Mouse (Mus musculus): ENCODE results near the gene Gch1. TPM values are rescaled to one million over a fixed set of nuclear protein-coding genes. Genes with fewer than 3 reads are reported as not detected.
A peak's percentile ranks its signal among the peaks of the same experiment; 100 is the strongest.

Gch1 gene
- polyA plus RNA-seq (2012; rRNA removed): 2.8 and 2.9 TPM in 2 replicates

DNA sequence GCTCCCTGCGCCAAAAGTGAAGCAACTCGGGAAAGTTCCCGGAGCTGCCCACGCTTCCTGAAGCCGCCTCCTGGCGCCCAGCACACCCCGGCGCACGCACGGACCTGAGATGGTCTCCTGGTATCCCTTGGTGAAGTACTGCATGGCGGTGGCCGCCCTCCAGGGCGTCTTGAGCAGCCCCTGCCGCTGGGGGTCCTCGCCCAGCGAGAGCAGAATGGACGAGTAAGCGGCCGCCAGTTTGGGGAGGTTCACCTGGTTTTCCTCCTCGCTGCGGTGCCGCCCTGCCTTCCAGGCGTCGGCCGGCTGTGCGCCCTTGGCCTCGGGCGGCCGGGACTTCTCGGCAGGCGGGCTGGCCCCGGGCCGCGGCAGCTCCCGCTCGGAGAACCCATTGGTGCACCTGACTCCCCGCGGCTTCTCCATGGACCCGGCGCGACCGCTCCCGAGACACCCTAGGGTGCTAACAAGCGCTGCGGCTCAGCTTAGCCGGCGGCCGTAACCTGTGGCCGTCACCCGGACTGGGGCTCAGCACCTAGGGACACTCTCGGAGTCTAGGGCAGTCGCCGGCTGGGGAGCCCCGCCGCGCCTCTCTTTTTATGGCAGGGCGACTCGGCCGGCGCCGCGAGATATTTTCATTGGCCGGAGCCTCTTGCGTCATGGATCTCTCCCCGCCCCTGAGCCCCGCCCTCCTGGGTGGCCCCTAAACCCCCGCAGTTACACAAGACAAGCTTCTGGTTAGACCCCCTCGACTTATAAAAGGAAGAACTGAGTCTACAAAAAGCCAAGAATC lies at the start of gene Gch1:
Gene Gch1 (minus strand): TSS at position 566 of the 787 bp plus-strand sequence.
- peak; percentile 53 to 57 for DNase-seq
- H3K27ac ChIP-seq (ENCODE audit: insufficient read depth, low read length): no peak within 1 kb of the TSS
- TF ChIP-seq POLR2A (IDR thresholded peaks at IDR 0.05; ENCODE audit: borderline replicate concordance, insufficient read depth, low read length) (no peak), CTCF (IDR thresholded peaks at IDR 0.05; ENCODE audit: borderline replicate concordance, insufficient read depth, low read depth, low read length) (no peak)
- under 1% methylated on average over 67 of the region's 68 CpGs for WGBS
- no peaks in the 10 kb centered on the region; the same call in 1 of the 2 replicates for H3K27me3 ChIP-seq (ENCODE audit: control insufficient read depth, insufficient read depth, low read length)
- H3K4me3 ChIP-seq (replicated peaks; ENCODE audit: insufficient read depth, low read depth, low read length): peak within 1 kb of the TSS; percentile 38
- no peaks in the 10 kb centered on the region for H3K4me1 ChIP-seq (ENCODE audit: control insufficient read depth, insufficient read depth, low read length)

- Histone ChIP-seq H3K27ac (ENCODE audit: insufficient read depth, low read length) (no peak overlapping the region), H3K27me3 (ENCODE audit: control insufficient read depth, insufficient read depth, low read length) (no peaks in the 10 kb centered on the region), H3K4me1 (ENCODE audit: control insufficient read depth, insufficient read depth, low read length) (no peaks in the 10 kb centered on the region), H3K4me3 (replicated peaks; ENCODE audit: insufficient read depth, low read depth, low read length) (no peak overlapping the region)
- 91% methylated on average over 4 of the region's 4 CpGs for WGBS
- no peak for DNase-seq
- TF ChIP-seq POLR2A (IDR thresholded peaks at IDR 0.05; ENCODE audit: borderline replicate concordance, insufficient read depth, low read length): no peak
- TF ChIP-seq CTCF (IDR thresholded peaks at IDR 0.05; ENCODE audit: borderline replicate concordance, insufficient read depth, low read depth, low read length): no peak
These were observed 48.1 kb upstream of the Gch1 start for GRCm38 (mm10) chr14:47237286-47237685.

GRCm38 (mm10) chr14:47236491-47236890 lies 47.3 kb upstream of the Gch1 start:
- Histone ChIP-seq H3K4me3 (replicated peaks; ENCODE audit: insufficient read depth, low read depth, low read length) (no peak overlapping the region), H3K27me3 (ENCODE audit: control insufficient read depth, insufficient read depth, low read length) (no peaks in the 10 kb centered on the region), H3K27ac (ENCODE audit: insufficient read depth, low read length) (no peak overlapping the region), H3K4me1 (ENCODE audit: control insufficient read depth, insufficient read depth, low read length) (no peaks in the 10 kb centered on the region)
- WGBS: 90% methylated on average over 7 of the region's 7 CpGs
- no peak for DNase-seq
- TF ChIP-seq POLR2A (IDR thresholded peaks at IDR 0.05; ENCODE audit: borderline replicate concordance, insufficient read depth, low read length) (no peak), CTCF (IDR thresholded peaks at IDR 0.05; ENCODE audit: borderline replicate concordance, insufficient read depth, low read depth, low read length) (no peak)

GRCm38 (mm10) chr14:47234526-47235250 lies 45.5 kb upstream of the Gch1 start:
- TF ChIP-seq POLR2A (IDR thresholded peaks at IDR 0.05; ENCODE audit: borderline replicate concordance, insufficient read depth, low read length) (no peak), CTCF (IDR thresholded peaks at IDR 0.05; ENCODE audit: borderline replicate concordance, insufficient read depth, low read depth, low read length) (no peak)
- 60% methylated on average over 5 of the region's 5 CpGs for WGBS
- Histone ChIP-seq H3K4me3 (replicated peaks; ENCODE audit: insufficient read depth, low read depth, low read length) (no peak overlapping the region), H3K4me1 (ENCODE audit: control insufficient read depth, insufficient read depth, low read length) (no peaks in the 10 kb centered on the region), H3K27me3 (ENCODE audit: control insufficient read depth, insufficient read depth, low read length) (no peaks in the 10 kb centered on the region), H3K27ac (ENCODE audit: insufficient read depth, low read length) (no peak overlapping the region)
- DNase-seq: no peak

DNA sequence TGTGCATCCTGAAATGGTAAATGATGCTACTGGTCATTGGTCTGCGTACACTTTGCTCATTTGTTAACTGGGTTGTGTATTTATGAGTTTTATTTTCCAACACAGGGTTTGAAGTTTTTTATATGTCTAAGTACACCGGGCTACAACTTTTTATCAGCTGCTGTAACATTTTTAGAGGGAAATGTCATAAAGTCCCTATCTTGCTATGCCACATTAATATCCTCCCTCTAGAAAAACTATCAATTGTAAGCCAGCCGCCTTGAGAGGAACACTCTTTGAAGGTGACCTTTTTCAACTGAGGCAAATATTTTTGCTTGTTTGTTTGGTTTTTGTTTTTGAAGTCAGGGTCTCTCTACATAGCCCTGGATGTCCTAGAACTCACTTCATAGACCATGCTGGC lies 44.8 kb upstream of the Gch1 start:
- Histone ChIP-seq H3K4me1 (ENCODE audit: control insufficient read depth, insufficient read depth, low read length) (no peaks in the 10 kb centered on the region), H3K27ac (ENCODE audit: insufficient read depth, low read length) (no peak overlapping the region), H3K27me3 (ENCODE audit: control insufficient read depth, insufficient read depth, low read length) (no peaks in the 10 kb centered on the region), H3K4me3 (replicated peaks; ENCODE audit: insufficient read depth, low read depth, low read length) (no peak overlapping the region)
- WGBS: 92% methylated on average over 3 of the region's 3 CpGs
- no peak for DNase-seq
- no peak for TF ChIP-seq POLR2A (IDR thresholded peaks at IDR 0.05; ENCODE audit: borderline replicate concordance, insufficient read depth, low read length)
- no peak for TF ChIP-seq CTCF (IDR thresholded peaks at IDR 0.05; ENCODE audit: borderline replicate concordance, insufficient read depth, low read depth, low read length)

- TF ChIP-seq CTCF (IDR thresholded peaks at IDR 0.05; ENCODE audit: borderline replicate concordance, insufficient read depth, low read depth, low read length): no peak
- no peak for TF ChIP-seq POLR2A (IDR thresholded peaks at IDR 0.05; ENCODE audit: borderline replicate concordance, insufficient read depth, low read length)
- no peak overlapping the region for H3K27ac ChIP-seq (ENCODE audit: insufficient read depth, low read length)
- H3K27me3 ChIP-seq (ENCODE audit: control insufficient read depth, insufficient read depth, low read length): no peaks in the 10 kb centered on the region
- DNase-seq: no peak
- WGBS: 67% methylated on average over 2 of the region's 2 CpGs
- H3K4me3 ChIP-seq (replicated peaks; ENCODE audit: insufficient read depth, low read depth, low read length): no peak overlapping the region
- no peaks in the 10 kb centered on the region for H3K4me1 ChIP-seq (ENCODE audit: control insufficient read depth, insufficient read depth, low read length)
These were observed 44.4 kb upstream of the Gch1 start for GRCm38 (mm10) chr14:47233602-47234001.

DNA sequence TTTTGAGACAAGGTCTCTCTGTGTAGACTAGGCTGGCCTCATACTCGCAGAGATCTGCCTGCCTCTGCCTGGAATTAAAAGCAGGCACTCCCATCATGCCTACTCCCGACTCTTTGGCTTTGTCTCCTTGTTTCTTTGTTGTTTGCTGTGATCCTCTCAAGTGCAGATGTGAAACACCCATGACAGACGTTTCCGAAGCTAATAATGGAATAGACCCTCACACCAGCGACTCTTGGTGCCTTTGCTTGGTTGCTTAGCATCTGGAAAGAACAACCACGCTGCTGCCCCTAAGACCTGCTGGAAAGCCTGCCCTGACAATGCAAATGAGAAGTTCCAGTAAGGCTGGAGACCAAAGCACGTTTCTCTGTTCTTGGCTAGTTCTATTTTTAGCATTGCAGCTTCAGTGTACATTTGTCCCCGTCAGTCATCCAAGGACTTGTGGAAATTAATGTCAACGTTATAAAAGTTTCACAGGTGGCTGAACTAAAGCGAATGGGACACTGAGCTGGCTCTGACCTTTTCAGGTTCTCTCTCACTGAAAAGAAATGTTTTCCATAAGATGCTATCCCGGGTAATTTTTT lies 40.7 kb upstream of the Gch1 start:
- no peak for TF ChIP-seq CTCF (IDR thresholded peaks at IDR 0.05; ENCODE audit: borderline replicate concordance, insufficient read depth, low read depth, low read length)
- WGBS: 73% methylated on average over 11 of the region's 11 CpGs
- no peaks in the 10 kb centered on the region for H3K4me1 ChIP-seq (ENCODE audit: control insufficient read depth, insufficient read depth, low read length)
- DNase-seq: no peak
- H3K27ac ChIP-seq (ENCODE audit: insufficient read depth, low read length): no peak overlapping the region
- H3K4me3 ChIP-seq (replicated peaks; ENCODE audit: insufficient read depth, low read depth, low read length): no peak overlapping the region
- H3K27me3 ChIP-seq (ENCODE audit: control insufficient read depth, insufficient read depth, low read length): no peaks in the 10 kb centered on the region

Data from cerebellum, adult 2 months (tissue).